Mouse (Mus musculus) MEL (cell line): ENCODE measurements around the gene Fer1l4. TPM values are rescaled to one million over a fixed set of nuclear protein-coding genes. Genes with fewer than 3 reads are reported as not detected.

Experiments used
- DNase-seq: peaks from one replicate; pipeline ENCODE4 v3.0.0; 2011; ENCODE audit warnings: low read depth, low spot score
- H3K27ac ChIP-seq: 2 replicates; pipeline ENCODE4 v1.5.1; 2012; ENCODE audit warnings: low read depth, mild to moderate bottlenecking, control low read depth, low read length, moderate library complexity; ENCODE audit not compliant: control insufficient read depth
- H3K27me3 ChIP-seq, 2 experiments: fragments of 150-350 bp in 1 of 2; sonication (generic) in 1 of 2; 2 replicates each; pipeline ENCODE4 v1.6.1; 2012; ENCODE audit warnings: low read length in 2 of 2, mild to moderate bottlenecking in 2 of 2, improper control_type of control experiment in 1 of 2, moderate library complexity in 1 of 2; ENCODE audit not compliant: insufficient read depth in 2 of 2, control insufficient read depth in 1 of 2
- H3K36me3 ChIP-seq, 2 experiments: 2 replicates each; pipeline ENCODE4 v1.6.1; 2012 to 2014; ENCODE audit warnings: low read length in 2 of 2, improper control_type of control experiment in 1 of 2, inconsistent platforms in 1 of 2, mild to moderate bottlenecking in 1 of 2; ENCODE audit not compliant: insufficient read depth in 2 of 2, control insufficient read depth in 1 of 2
- H3K4me1 ChIP-seq, 2 experiments: fragments of 150-350 bp in 1 of 2; sonication (generic) in 1 of 2; 2 replicates each; pipeline ENCODE4 v1.6.1; 2012; ENCODE audit warnings: low read length in 2 of 2, improper control_type of control experiment in 1 of 2, mild to moderate bottlenecking in 1 of 2; ENCODE audit not compliant: insufficient read depth in 2 of 2, control insufficient read depth in 1 of 2
- H3K4me3 ChIP-seq, 2 experiments: fragments of 150-350 bp in 1 of 2; sonication (generic) in 1 of 2; 2 replicates each; pipeline ENCODE4 v1.5.1; 2012; ENCODE audit warnings: low read depth in 2 of 2, low read length in 2 of 2, mild to moderate bottlenecking in 2 of 2, moderate library complexity in 2 of 2, control low read depth in 1 of 2, improper control_type of control experiment in 1 of 2; ENCODE audit not compliant: control insufficient read depth in 1 of 2, insufficient read depth in 1 of 2
- H3K79me2 ChIP-seq: 2 replicates; pipeline ENCODE4 v1.6.1; 2012; ENCODE audit warnings: mild to moderate bottlenecking, low read length, moderate library complexity; ENCODE audit not compliant: control insufficient read depth, poor library complexity, insufficient read depth
- H3K9ac ChIP-seq: 2 replicates; pipeline ENCODE4 v1.6.1; 2012; ENCODE audit warnings: low read depth, mild to moderate bottlenecking, control low read depth, low read length, moderate library complexity; ENCODE audit not compliant: control insufficient read depth, poor library complexity, severe bottlenecking
- H3K9me3 ChIP-seq: fragments of 150-350 bp; sonication (generic); replicated peaks from 2 replicates; pipeline ENCODE4 v1.6.1; 2012; ENCODE audit warnings: mild to moderate bottlenecking, low read length, improper control_type of control experiment, moderate library complexity; ENCODE audit not compliant: insufficient read depth
- BHLHE40 ChIP-seq: IDR thresholded peaks from 2 replicates; pipeline ENCODE4 v1.6.1; 2012; ENCODE audit warnings: low read depth, mild to moderate bottlenecking, inconsistent platforms, low read length, improper control_type of control experiment, borderline replicate concordance
- ETS1 ChIP-seq: IDR thresholded peaks from 2 replicates; pipeline ENCODE4 v1.6.1; 2012; ENCODE audit warnings: low read depth, mild to moderate bottlenecking, inconsistent platforms, low read length, improper control_type of control experiment, moderate library complexity
- GATA1 ChIP-seq: IDR thresholded peaks from 2 replicates; pipeline ENCODE4 v1.6.1; 2011; ENCODE audit warnings: low read depth, low read length, improper control_type of control experiment
- HCFC1 ChIP-seq: IDR thresholded peaks from 2 replicates; pipeline ENCODE4 v1.6.1; 2012; ENCODE audit warnings: low read depth, mild to moderate bottlenecking, inconsistent platforms, low read length, improper control_type of control experiment, moderate library complexity
- JUND ChIP-seq: IDR thresholded peaks from 2 replicates; pipeline ENCODE4 v1.6.1; 2011; ENCODE audit warnings: low read depth, mild to moderate bottlenecking, improper control_type of control experiment, low read length
- KAT2A ChIP-seq: conservative IDR thresholded peaks from 2 replicates; pipeline ENCODE4 v1.6.1; 2012; ENCODE audit warnings: low read depth, low read length, improper control_type of control experiment, inconsistent platforms
- MAZ ChIP-seq: IDR thresholded peaks from 2 replicates; pipeline ENCODE4 v1.6.1; 2012; ENCODE audit warnings: low read depth, mild to moderate bottlenecking, inconsistent platforms, low read length, improper control_type of control experiment
- MEF2A ChIP-seq: IDR thresholded peaks from 2 replicates; pipeline ENCODE4 v1.6.1; 2014; ENCODE audit warnings: low read depth, mild to moderate bottlenecking, inconsistent platforms, low read length, improper control_type of control experiment; ENCODE audit not compliant: poor library complexity, insufficient replicate concordance, severe bottlenecking; ENCODE audit errors: extremely low read depth
- POLR2A ChIP-seq, 2 experiments: IDR thresholded peaks; 2 replicates each; pipeline ENCODE4 v1.6.1; 2011 to 2012; ENCODE audit warnings: low read length in 2 of 2, mild to moderate bottlenecking in 2 of 2, control low read depth in 1 of 2, improper control_type of control experiment in 1 of 2, low read depth in 1 of 2, moderate library complexity in 1 of 2; ENCODE audit not compliant: control insufficient read depth in 1 of 2, insufficient read depth in 1 of 2, poor library complexity in 1 of 2
- POLR2AphosphoS2 ChIP-seq: IDR thresholded peaks from 2 replicates; pipeline ENCODE4 v1.6.1; 2011; ENCODE audit warnings: low read length, improper control_type of control experiment
- POLR2AphosphoS5 ChIP-seq: IDR thresholded peaks from 2 replicates; pipeline ENCODE4 v1.6.1; 2012; ENCODE audit warnings: low read depth, borderline replicate concordance, mild to moderate bottlenecking, inconsistent platforms, low read length, moderate library complexity, mixed read lengths
- RCOR1 ChIP-seq: IDR thresholded peaks from 2 replicates; pipeline ENCODE4 v1.6.1; 2012; ENCODE audit warnings: low read depth, mild to moderate bottlenecking, inconsistent platforms, low read length, improper control_type of control experiment
- USF2 ChIP-seq, 2 experiments: IDR thresholded peaks; 2 replicates each; pipeline ENCODE4 v1.6.1; 2011 to 2012; ENCODE audit warnings: improper control_type of control experiment in 2 of 2, low read length in 2 of 2, borderline replicate concordance in 1 of 2, inconsistent platforms in 1 of 2, low read depth in 1 of 2, mild to moderate bottlenecking in 1 of 2; ENCODE audit not compliant: insufficient read depth in 1 of 2
- polyA plus RNA-seq, 2 experiments: library from polyadenylated mRNA; stranded (reverse) in 1 of 2; unstranded in 1 of 2; fragments of >175 nt in 1 of 2; fragments of >200 nt in 1 of 2; gene quantifications; 2 replicates each; pipeline versions ENCODE4 v1.2.1 to v1.2.4; 2012; ENCODE audit warnings: low replicate concordance in 2 of 2, low read depth in 1 of 2; ENCODE audit not compliant: insufficient read length in 2 of 2, insufficient read depth in 1 of 2, missing spikeins in 1 of 2
- total RNA-seq: library from RNA; depleted of rRNA; stranded (reverse); fragments of 300-350 nt; gene quantifications from 2 replicates; pipeline ENCODE4 v1.2.3, GENCODE M21; 2012

Fer1l4 gene
- total and polyA plus RNA-seq, 3 experiments: 0.04 to 0.07 TPM; not detected in 1

- H3K4me3 ChIP-seq: no peak overlapping the region
- no peak overlapping the region for H3K27ac ChIP-seq
- TF ChIP-seq MAZ: no peak
- H3K27me3 ChIP-seq: peaks cover 6 to 10% of the 10 kb centered on the region in 2 experiments
- H3K4me1 ChIP-seq: no peaks in the 10 kb centered on the region
- H3K9me3 ChIP-seq: no peaks in the 10 kb centered on the region
- H3K79me2 ChIP-seq: no peaks in the 10 kb centered on the region
- H3K36me3 ChIP-seq: no peaks in the 10 kb centered on the region
- no peak for DNase-seq
- no peak overlapping the region for H3K9ac ChIP-seq
These were observed 4.8 kb downstream of the Fer1l4 start for GRCm38 (mm10) chr2:156047929-156048328.

- H3K36me3 ChIP-seq: no peaks in the 10 kb centered on the region
- no peaks in the 10 kb centered on the region for H3K4me1 ChIP-seq
- H3K27me3 ChIP-seq: peaks cover 7 to 8% of the 10 kb centered on the region in 2 experiments
- H3K79me2 ChIP-seq: no peaks in the 10 kb centered on the region
- H3K9me3 ChIP-seq: no peaks in the 10 kb centered on the region
- no peak overlapping the region for H3K9ac ChIP-seq
- TF ChIP-seq KAT2A (no peak), HCFC1 (no peak), USF2 (IDR thresholded peaks at IDR 0.05; ENCODE audit: borderline replicate concordance in 1 of 2, insufficient read depth in 1 of 2, low read depth in 1 of 2, low read length in 2 of 2) (no peak), POLR2AphosphoS2 (no peak), RCOR1 (no peak), POLR2AphosphoS5 (no peak), JUND (no peak), GATA1 (no peak), MEF2A (no peak), ETS1 (no peak)
- H3K4me3 ChIP-seq: no peak overlapping the region
- no peak for DNase-seq
- no peak overlapping the region for H3K27ac ChIP-seq
These were observed 9.8 kb downstream of the Fer1l4 start for GRCm38 (mm10) chr2:156042903-156043302.

- DNase-seq: no peak
- Histone ChIP-seq H3K4me3 (no peak overlapping the region), H3K36me3 (no peaks in the 10 kb centered on the region), H3K9me3 (no peaks in the 10 kb centered on the region), H3K4me1 (no peaks in the 10 kb centered on the region), H3K79me2 (no peaks in the 10 kb centered on the region), H3K27ac (no peak overlapping the region), H3K9ac (no peak overlapping the region), H3K27me3 (peaks cover 12 to 14% of the 10 kb centered on the region in 2 experiments)
- TF ChIP-seq USF2 (IDR thresholded peaks at IDR 0.05; ENCODE audit: borderline replicate concordance in 1 of 2, insufficient read depth in 1 of 2, low read depth in 1 of 2, low read length in 2 of 2) (no peak), MEF2A (no peak), POLR2A (IDR thresholded peaks at IDR 0.05; ENCODE audit: control insufficient read depth in 1 of 2, insufficient read depth in 1 of 2, low read depth in 1 of 2, low read length in 2 of 2, poor library complexity in 1 of 2) (no peak), BHLHE40 (no peak)
These were observed 13.4 kb downstream of the Fer1l4 start for GRCm38 (mm10) chr2:156039390-156039789.
